Mouse (Mus musculus): ENCODE results near the gene Kl.

DNA sequence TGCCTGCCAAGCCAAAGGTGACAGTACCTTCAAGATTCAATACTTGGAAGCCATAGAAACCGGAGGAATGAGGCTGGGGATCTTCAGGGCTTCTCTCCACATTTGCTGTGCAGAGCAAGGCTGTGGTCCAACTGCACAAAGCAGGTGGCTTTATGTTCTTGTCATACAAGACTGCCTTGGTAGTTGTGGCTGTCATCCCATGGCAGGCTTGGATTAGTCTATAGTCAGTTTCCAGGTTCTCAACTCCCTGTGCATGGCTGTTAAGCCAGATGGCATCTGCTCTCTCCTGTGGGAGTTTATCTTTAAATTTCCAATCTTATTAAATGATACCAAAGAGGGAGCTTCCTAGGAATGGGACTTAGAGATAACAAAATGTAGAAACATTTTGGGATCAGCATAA, 9.2 kb downstream of the Kl start:
- TF ChIP-seq CTCF (IDR thresholded peaks at IDR 0.05; ENCODE audit: low read depth, low read length) = no peak
- no peak for TF ChIP-seq GATA2 (IDR thresholded peaks at IDR 0.05; ENCODE audit: borderline replicate concordance, low read depth, low read length)

All from G1E (cell line).